Mouse (Mus musculus): ENCODE data around the gene Golga3. TPM values are rescaled to one million over a fixed set of nuclear protein-coding genes. Genes with fewer than 3 reads are reported as not detected.

The Golga3 gene
- polyA plus RNA-seq (2015; fragmentation: Nextera tagmentation; extraction: Ambion mirVana) = 8.1 and 9.1 TPM in 2 replicates

DNA sequence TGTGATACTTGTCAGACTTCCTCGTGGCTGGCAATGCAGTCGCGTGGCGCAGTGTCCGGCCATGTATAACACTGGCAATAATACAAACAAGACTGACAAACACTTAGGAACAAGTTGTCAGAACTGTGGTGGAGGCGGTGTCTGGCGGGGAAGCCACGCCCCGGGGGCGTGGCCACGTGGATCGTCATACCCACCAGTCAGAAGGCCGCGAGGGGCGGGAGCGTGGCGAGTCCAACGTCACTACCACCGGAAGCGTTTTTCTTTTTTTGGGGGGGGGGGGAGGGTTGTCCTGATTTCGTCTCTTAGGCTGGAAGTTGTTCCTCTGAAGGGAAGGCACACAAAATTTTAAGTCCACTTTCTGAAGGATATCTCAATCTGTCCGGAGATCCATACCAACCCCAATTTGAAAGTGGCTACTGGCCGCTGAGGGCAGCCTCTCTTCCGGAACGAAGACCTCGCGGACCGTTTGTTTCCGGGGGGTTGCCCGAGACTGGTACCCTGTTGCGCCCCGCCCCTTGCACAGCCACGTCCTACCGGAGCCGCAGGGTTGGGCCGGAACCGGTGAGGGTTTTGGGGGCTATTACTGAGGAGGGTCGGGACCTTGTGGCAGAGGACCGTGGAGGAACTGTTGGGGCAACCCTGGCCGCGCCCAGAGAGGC is at the start of gene Golga3:
Gene Golga3, plus strand, starts transcription at position 340 of the 659 bp plus-strand sequence.
- WGBS = under 1% methylated on average over 41 of the region's 41 CpGs
- Histone ChIP-seq H3K4me2 (replicated peaks; ENCODE audit: low read depth) (peak within 1 kb of the TSS; percentile 74), H3K27ac (ENCODE audit: low read depth, low read length) (peak within 1 kb of the TSS; percentile 83), H3K4me3 (ENCODE audit: low read depth, low read length) (peak within 1 kb of the TSS; percentile 80), H3K9ac (ENCODE audit: low read depth, low read length) (peak within 1 kb of the TSS; percentile 86), H3K36me3 (ENCODE audit: control insufficient read depth, insufficient read depth) (peaks cover 5% of the 10 kb centered on the region; the same call in 1 of the 2 replicates), H3K4me1 (replicated peaks; ENCODE audit: control insufficient read depth, insufficient read depth, low read length) (no peaks in the 10 kb centered on the region; the same call in 1 of the 2 replicates), H3K9me3 (ENCODE audit: control insufficient read depth) (no peaks in the 10 kb centered on the region), H3K27me3 (replicated peaks; ENCODE audit: control insufficient read depth, insufficient read depth, low read length) (no peaks in the 10 kb centered on the region)
- TF ChIP-seq CTCF (IDR thresholded peaks at IDR 0.05; ENCODE audit: low read depth) = no peak
- ATAC-seq = peak; percentile 97

DNA sequence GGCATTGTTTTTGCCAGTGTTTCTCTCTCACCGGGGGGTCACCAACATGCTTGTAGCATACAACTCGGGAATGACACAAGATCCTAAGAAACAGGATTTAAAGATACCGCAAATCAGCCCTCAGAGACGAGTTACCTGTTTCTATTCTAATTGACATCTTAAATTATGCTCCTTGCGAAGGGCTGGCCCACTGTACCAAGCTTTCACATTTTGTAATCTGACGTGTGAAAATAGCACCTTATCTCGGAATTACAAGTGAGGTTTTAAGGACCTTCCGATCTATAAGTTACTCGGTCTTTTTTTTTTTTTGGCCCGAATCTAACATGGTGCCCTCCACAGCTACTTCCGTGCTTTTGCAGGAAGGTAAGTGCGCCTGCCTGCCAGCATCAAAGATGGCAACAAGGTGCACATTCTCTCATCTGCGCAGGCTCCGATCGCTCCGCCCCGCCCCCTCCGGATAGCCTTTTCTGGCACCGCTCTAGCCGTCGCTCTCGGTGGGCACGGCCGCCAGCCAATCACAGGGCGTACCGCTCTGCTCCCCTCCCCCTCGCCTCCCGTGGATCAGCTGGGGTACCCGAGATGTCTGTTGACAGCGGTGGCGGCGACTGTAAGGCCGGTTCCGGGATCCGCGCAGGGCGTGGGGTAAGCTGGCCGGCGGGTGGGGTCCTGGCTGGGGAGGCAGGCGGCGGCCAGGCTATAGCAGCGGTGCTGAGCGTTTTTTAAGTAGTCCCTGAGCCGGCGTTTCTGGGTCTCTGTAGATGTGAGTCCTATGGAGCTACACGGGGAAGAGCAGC is 41.0 kb upstream of the Golga3 start, which contains the start of gene Chfr:
Gene Chfr, plus strand, starts transcription at position 550 of the 794 bp plus-strand sequence.
- TF ChIP-seq CTCF (IDR thresholded peaks at IDR 0.05; ENCODE audit: low read depth) = peak; percentile 32; the same call in 1 of the 2 replicates
- H3K9ac ChIP-seq (ENCODE audit: low read depth, low read length) = peak within 1 kb of the TSS; percentile 69
- H3K9me3 ChIP-seq (ENCODE audit: control insufficient read depth) = no peaks in the 10 kb centered on the region
- peak; percentile 99 for ATAC-seq
- H3K36me3 ChIP-seq (ENCODE audit: control insufficient read depth, insufficient read depth) = no peaks in the 10 kb centered on the region
- H3K4me2 ChIP-seq (replicated peaks; ENCODE audit: low read depth) = peak within 1 kb of the TSS; percentile 78
- peak within 1 kb of the TSS; percentile 89 for H3K4me3 ChIP-seq (ENCODE audit: low read depth, low read length)
- no peaks in the 10 kb centered on the region for H3K27me3 ChIP-seq (replicated peaks; ENCODE audit: control insufficient read depth, insufficient read depth, low read length)
- H3K4me1 ChIP-seq (replicated peaks; ENCODE audit: control insufficient read depth, insufficient read depth, low read length) = no peaks in the 10 kb centered on the region
- peak within 1 kb of the TSS; percentile 54 for H3K27ac ChIP-seq (ENCODE audit: low read depth, low read length)
- WGBS = 4% methylated on average over 46 of the region's 46 CpGs

DNA sequence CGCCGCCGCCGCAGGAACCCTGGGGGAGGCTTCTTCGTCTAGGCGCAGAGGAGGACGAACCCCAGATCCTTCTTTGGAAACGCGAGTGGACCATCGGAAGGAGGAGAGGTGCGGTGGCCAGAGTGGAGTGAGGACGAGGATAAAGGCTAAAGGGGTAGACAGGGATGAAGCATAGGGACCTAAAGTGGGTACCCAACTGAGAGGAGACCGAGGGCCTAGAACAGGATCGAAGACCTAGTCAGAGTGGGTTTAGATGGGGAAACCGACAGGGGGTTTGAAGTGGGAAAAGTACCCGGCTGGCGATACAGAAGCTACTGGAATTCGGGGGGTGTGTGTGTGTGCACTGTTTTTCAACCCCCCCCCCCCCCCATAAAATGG is 40.4 kb upstream of the Golga3 start:
- Histone ChIP-seq H3K9me3 (ENCODE audit: control insufficient read depth) (no peaks in the 10 kb centered on the region), H3K4me3 (ENCODE audit: low read depth, low read length) (peak overlapping the region; percentile 89), H3K36me3 (ENCODE audit: control insufficient read depth, insufficient read depth) (0 out of 2 replicates have a peak, but pooled peaks cover 4% of the 10 kb centered on the region), H3K4me2 (replicated peaks; ENCODE audit: low read depth) (peak overlapping the region; percentile 78), H3K9ac (ENCODE audit: low read depth, low read length) (peak overlapping the region; percentile 69), H3K27ac (ENCODE audit: low read depth, low read length) (peak overlapping the region; percentile 54), H3K27me3 (replicated peaks; ENCODE audit: control insufficient read depth, insufficient read depth, low read length) (no peaks in the 10 kb centered on the region), H3K4me1 (replicated peaks; ENCODE audit: control insufficient read depth, insufficient read depth, low read length) (no peaks in the 10 kb centered on the region)
- TF ChIP-seq CTCF (IDR thresholded peaks at IDR 0.05; ENCODE audit: low read depth) = no peak
- ATAC-seq = no peak
- WGBS = 3% methylated on average over 18 of the region's 18 CpGs

DNA sequence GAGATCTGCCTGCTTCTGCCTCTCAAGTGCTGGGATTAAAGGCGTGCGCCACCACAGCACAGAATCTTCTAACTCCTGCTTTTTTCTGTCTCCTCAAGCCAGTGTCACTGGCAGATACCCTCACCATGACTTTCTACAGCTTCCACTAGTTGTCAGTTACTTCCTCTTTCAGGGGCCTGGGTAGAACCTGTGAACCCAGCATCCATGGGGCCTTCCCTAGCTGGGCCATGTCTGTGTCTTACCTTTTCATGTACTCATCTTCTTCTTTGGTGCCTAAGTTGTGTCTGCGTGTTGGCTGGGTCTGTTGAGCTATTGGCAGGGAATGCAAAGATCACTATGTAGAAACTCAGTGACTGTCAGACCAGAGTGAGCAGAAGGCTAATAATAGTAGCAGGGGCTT is 38.7 kb upstream of the Golga3 start:
- H3K27ac ChIP-seq (ENCODE audit: low read depth, low read length) = no peak overlapping the region
- no peak for TF ChIP-seq CTCF (IDR thresholded peaks at IDR 0.05; ENCODE audit: low read depth)
- no peaks in the 10 kb centered on the region for H3K9me3 ChIP-seq (ENCODE audit: control insufficient read depth)
- ATAC-seq = no peak
- H3K4me2 ChIP-seq (replicated peaks; ENCODE audit: low read depth) = no peak overlapping the region
- no peaks in the 10 kb centered on the region for H3K27me3 ChIP-seq (replicated peaks; ENCODE audit: control insufficient read depth, insufficient read depth, low read length)
- H3K9ac ChIP-seq (ENCODE audit: low read depth, low read length) = no peak overlapping the region
- 95% methylated on average over 3 of the region's 3 CpGs for WGBS
- no peak overlapping the region for H3K4me3 ChIP-seq (ENCODE audit: low read depth, low read length)
- H3K36me3 ChIP-seq (ENCODE audit: control insufficient read depth, insufficient read depth) = peaks cover 11% of the 10 kb centered on the region; the same call in 1 of the 2 replicates
- no peaks in the 10 kb centered on the region for H3K4me1 ChIP-seq (replicated peaks; ENCODE audit: control insufficient read depth, insufficient read depth, low read length)

DNA sequence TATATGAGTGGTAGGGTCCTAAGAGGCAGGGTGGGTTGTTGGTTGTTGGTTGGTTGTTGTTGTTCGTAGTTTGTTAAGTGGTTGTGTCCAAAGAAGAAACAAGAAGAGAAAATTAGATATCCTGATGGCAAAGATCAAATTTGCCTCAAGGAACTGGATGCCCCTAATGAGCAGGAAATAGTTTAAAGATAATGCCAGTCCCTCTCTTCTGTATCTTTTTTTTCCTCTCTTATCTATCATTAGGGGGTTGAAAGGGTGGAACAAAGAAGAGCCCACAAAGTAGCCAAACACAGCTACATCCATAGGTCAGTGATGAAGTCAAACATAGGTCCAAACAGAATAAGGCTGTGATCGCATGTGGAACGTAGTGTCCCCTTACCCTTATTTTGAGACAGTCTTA is 37.2 kb upstream of the Golga3 start:
- no peaks in the 10 kb centered on the region for H3K9me3 ChIP-seq (ENCODE audit: control insufficient read depth)
- H3K27me3 ChIP-seq (replicated peaks; ENCODE audit: control insufficient read depth, insufficient read depth, low read length) = no peaks in the 10 kb centered on the region
- no peak for ATAC-seq
- WGBS = 100% methylated on average over 3 of the region's 3 CpGs
- no peak overlapping the region for H3K27ac ChIP-seq (ENCODE audit: low read depth, low read length)
- no peak for TF ChIP-seq CTCF (IDR thresholded peaks at IDR 0.05; ENCODE audit: low read depth)
- H3K4me2 ChIP-seq (replicated peaks; ENCODE audit: low read depth) = no peak overlapping the region
- H3K4me3 ChIP-seq (ENCODE audit: low read depth, low read length) = no peak overlapping the region
- H3K36me3 ChIP-seq (ENCODE audit: control insufficient read depth, insufficient read depth) = peaks cover 20% of the 10 kb centered on the region
- no peaks in the 10 kb centered on the region for H3K4me1 ChIP-seq (replicated peaks; ENCODE audit: control insufficient read depth, insufficient read depth, low read length)
- H3K9ac ChIP-seq (ENCODE audit: low read depth, low read length) = no peak overlapping the region

DNA sequence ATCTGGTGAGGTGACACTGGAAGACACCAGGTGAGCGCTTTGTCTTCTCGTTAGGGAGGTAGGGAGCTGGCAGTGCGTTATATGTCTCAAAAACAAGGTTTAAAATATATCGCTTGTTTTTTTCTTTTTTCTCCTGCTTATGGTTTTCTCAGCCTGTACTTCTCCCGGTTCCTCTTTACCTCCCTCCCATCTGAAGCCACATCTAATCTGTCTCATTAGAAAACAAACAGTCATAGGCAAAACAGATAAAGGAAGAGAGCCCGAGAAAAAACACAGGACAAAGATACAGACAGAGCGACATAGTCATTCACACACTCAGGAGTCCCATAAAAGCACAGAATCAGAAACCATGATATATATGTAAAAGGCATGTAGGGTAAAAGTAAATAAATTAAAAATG is 36.1 kb upstream of the Golga3 start:
- no peak for ATAC-seq
- WGBS = 92% methylated on average over 7 of the region's 7 CpGs
- no peak overlapping the region for H3K4me2 ChIP-seq (replicated peaks; ENCODE audit: low read depth)
- H3K27me3 ChIP-seq (replicated peaks; ENCODE audit: control insufficient read depth, insufficient read depth, low read length) = no peaks in the 10 kb centered on the region
- H3K4me1 ChIP-seq (replicated peaks; ENCODE audit: control insufficient read depth, insufficient read depth, low read length) = no peaks in the 10 kb centered on the region
- H3K36me3 ChIP-seq (ENCODE audit: control insufficient read depth, insufficient read depth) = peaks cover 26% of the 10 kb centered on the region
- no peak overlapping the region for H3K4me3 ChIP-seq (ENCODE audit: low read depth, low read length)
- no peaks in the 10 kb centered on the region for H3K9me3 ChIP-seq (ENCODE audit: control insufficient read depth)
- no peak overlapping the region for H3K27ac ChIP-seq (ENCODE audit: low read depth, low read length)
- no peak overlapping the region for H3K9ac ChIP-seq (ENCODE audit: low read depth, low read length)
- TF ChIP-seq CTCF (IDR thresholded peaks at IDR 0.05; ENCODE audit: low read depth) = no peak

Data from intestine, postnatal 0 days (tissue).